Mouse (Mus musculus): ENCODE data around the gene N4bp2. TPM values are rescaled to one million over a fixed set of nuclear protein-coding genes. Genes with fewer than 3 reads are reported as not detected.

N4bp2 gene
- polyA plus RNA-seq, 1 experiment from 2014 or later, result 18.0 TPM

DNA sequence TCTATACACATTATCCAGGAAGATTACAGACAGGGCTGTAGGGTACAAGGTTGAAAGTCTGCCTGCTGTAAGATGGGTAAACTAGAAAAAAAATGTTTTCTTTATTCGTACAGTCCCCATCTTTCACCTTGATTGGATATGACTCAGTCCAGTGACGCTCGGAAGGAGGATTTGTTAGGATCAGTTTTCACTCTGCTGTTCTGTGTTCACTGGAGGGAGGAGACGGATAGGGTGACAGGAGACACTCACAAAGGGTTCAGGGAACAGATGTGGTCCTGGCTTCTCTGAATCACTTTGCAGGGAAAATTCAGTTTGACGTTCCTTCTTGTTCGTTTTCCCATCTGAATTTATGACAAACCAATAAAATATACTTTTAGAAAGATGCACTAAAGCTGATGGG, 74.7 kb downstream of the N4bp2 start:
- Histone ChIP-seq H3K36me3 (no peaks in the 10 kb centered on the region), H3K4me2 (no peak overlapping the region), H3K27me3 (no peaks in the 10 kb centered on the region), H3K9ac (no peak overlapping the region), H3K27ac (no peak overlapping the region), H3K4me3 (no peak overlapping the region), H3K9me3 (no peaks in the 10 kb centered on the region), H3K4me1 (no peaks in the 10 kb centered on the region)
- ATAC-seq (ENCODE audit: borderline replicate concordance, extremely low read depth, low FRiP score, low TSS enrichment), result no peak
- WGBS, result 45% methylated on average over 6 of the region's 6 CpGs

GRCm38 (mm10) chr5:65842947-65843346, 79.6 kb downstream of the N4bp2 start:
- no peak for ATAC-seq (ENCODE audit: borderline replicate concordance, extremely low read depth, low FRiP score, low TSS enrichment)
- no peaks in the 10 kb centered on the region for H3K36me3 ChIP-seq
- no peak overlapping the region for H3K4me3 ChIP-seq
- no peak overlapping the region for H3K9ac ChIP-seq
- H3K9me3 ChIP-seq, result no peaks in the 10 kb centered on the region
- H3K27me3 ChIP-seq, result no peaks in the 10 kb centered on the region
- H3K27ac ChIP-seq, result no peak overlapping the region
- WGBS, result 82% methylated on average over 7 of the region's 7 CpGs
- H3K4me1 ChIP-seq, result no peaks in the 10 kb centered on the region
- no peak overlapping the region for H3K4me2 ChIP-seq

GRCm38 (mm10) chr5:65846534-65846933, 83.2 kb downstream of the N4bp2 start:
- ATAC-seq (ENCODE audit: borderline replicate concordance, extremely low read depth, low FRiP score, low TSS enrichment), result no peak
- no peaks in the 10 kb centered on the region for H3K36me3 ChIP-seq
- no peaks in the 10 kb centered on the region for H3K9me3 ChIP-seq
- 86% methylated on average over 8 of the region's 8 CpGs for WGBS
- 0 out of 2 replicates have a peak, but pooled peaks cover 4% of the 10 kb centered on the region for H3K4me1 ChIP-seq
- no peaks in the 10 kb centered on the region for H3K27me3 ChIP-seq
- H3K4me2 ChIP-seq, result no peak overlapping the region
- H3K27ac ChIP-seq, result no peak overlapping the region
- no peak overlapping the region for H3K4me3 ChIP-seq
- H3K9ac ChIP-seq, result no peak overlapping the region

DNA sequence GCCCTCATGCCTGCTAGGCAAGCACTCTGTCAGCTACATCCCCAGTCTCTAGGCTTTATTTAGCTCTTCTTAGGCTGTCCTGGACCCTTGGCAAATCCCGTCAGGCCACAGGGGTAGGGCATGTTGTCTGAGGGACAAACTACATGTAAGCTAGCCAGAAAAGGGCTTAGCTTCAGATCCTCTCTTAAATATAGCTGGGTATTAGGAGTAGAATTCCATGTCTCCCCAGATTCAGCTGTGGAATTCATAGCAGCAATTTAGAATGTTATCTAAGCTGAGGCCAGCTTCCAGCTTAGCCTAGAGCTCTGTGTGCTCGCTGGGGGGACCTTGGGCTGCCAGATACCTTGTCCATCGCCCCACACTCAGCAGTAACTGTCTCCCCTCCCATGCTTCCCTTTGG, 83.6 kb downstream of the N4bp2 start:
- no peaks in the 10 kb centered on the region for H3K27me3 ChIP-seq
- H3K27ac ChIP-seq, result no peak overlapping the region
- no peak overlapping the region for H3K4me3 ChIP-seq
- no peaks in the 10 kb centered on the region for H3K36me3 ChIP-seq
- no peaks in the 10 kb centered on the region for H3K9me3 ChIP-seq
- 0 out of 2 replicates have a peak, but pooled peaks cover 4% of the 10 kb centered on the region for H3K4me1 ChIP-seq
- H3K4me2 ChIP-seq, result no peak overlapping the region
- 69% methylated on average over 3 of the region's 3 CpGs for WGBS
- no peak for ATAC-seq (ENCODE audit: borderline replicate concordance, extremely low read depth, low FRiP score, low TSS enrichment)
- no peak overlapping the region for H3K9ac ChIP-seq

GRCm38 (mm10) chr5:65847656-65848055, 84.3 kb downstream of the N4bp2 start:
- Histone ChIP-seq H3K27me3 (no peaks in the 10 kb centered on the region), H3K9ac (no peak overlapping the region), H3K36me3 (no peaks in the 10 kb centered on the region), H3K27ac (no peak overlapping the region), H3K4me1 (0 out of 2 replicates have a peak, but pooled peaks cover 4% of the 10 kb centered on the region), H3K4me3 (no peak overlapping the region), H3K4me2 (no peak overlapping the region), H3K9me3 (no peaks in the 10 kb centered on the region)
- 81% methylated on average over 7 of the region's 7 CpGs for WGBS
- ATAC-seq (ENCODE audit: borderline replicate concordance, extremely low read depth, low FRiP score, low TSS enrichment), result no peak

DNA sequence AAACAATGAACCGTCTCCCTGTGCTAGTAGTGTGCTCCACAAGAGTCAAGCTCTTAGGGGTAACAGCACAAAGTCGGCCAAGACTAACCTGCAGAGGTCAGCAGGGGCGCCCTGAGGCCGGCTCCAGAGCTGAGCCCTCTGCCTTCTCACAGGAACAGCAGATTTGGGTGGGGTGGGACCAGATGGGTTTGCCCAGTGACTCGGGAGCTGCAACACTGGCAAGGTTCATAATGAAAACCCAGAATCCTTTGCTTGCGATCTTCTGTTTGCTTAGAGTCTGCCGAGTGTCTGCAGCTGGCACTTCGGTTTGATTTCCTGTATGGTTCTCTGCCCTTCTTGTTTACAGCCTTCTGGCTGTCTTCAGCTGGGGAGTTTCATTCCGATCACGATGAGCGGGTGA, 87.4 kb downstream of the N4bp2 start:
- 37% methylated on average over 11 of the region's 11 CpGs for WGBS
- no peak overlapping the region for H3K4me2 ChIP-seq
- no peak for ATAC-seq (ENCODE audit: borderline replicate concordance, extremely low read depth, low FRiP score, low TSS enrichment)

GRCm38 (mm10) chr5:65854786-65855191, 91.5 kb downstream of the N4bp2 start:
- Histone ChIP-seq H3K27me3 (no peaks in the 10 kb centered on the region), H3K4me3 (no peak overlapping the region), H3K4me1 (peaks cover 12% of the 10 kb centered on the region; the same call in 1 of the 2 replicates), H3K36me3 (no peaks in the 10 kb centered on the region), H3K9ac (no peak overlapping the region), H3K4me2 (no peak overlapping the region), H3K27ac (no peak overlapping the region), H3K9me3 (no peaks in the 10 kb centered on the region)
- ATAC-seq (ENCODE audit: borderline replicate concordance, extremely low read depth, low FRiP score, low TSS enrichment), result no peak
- WGBS, result 62% methylated on average over 8 of the region's 8 CpGs

More for the DNA sequence above, 87.4 kb downstream of the N4bp2 start:
- no peaks in the 10 kb centered on the region for H3K27me3 ChIP-seq
- H3K36me3 ChIP-seq, result no peaks in the 10 kb centered on the region
- H3K9me3 ChIP-seq, result no peaks in the 10 kb centered on the region
- no peak overlapping the region for H3K27ac ChIP-seq
- no peak overlapping the region for H3K9ac ChIP-seq
- H3K4me3 ChIP-seq, result no peak overlapping the region
- 0 out of 2 replicates have a peak, but pooled peaks cover 4% of the 10 kb centered on the region for H3K4me1 ChIP-seq

GRCm38 (mm10) chr5:65855571-65855970, 92.2 kb downstream of the N4bp2 start:
- H3K27ac ChIP-seq, result no peak overlapping the region
- H3K4me1 ChIP-seq, result peaks cover 12% of the 10 kb centered on the region; the same call in 1 of the 2 replicates
- H3K4me2 ChIP-seq, result no peak overlapping the region
- H3K4me3 ChIP-seq, result no peak overlapping the region
- H3K9me3 ChIP-seq, result no peaks in the 10 kb centered on the region
- no peak for ATAC-seq (ENCODE audit: borderline replicate concordance, extremely low read depth, low FRiP score, low TSS enrichment)
- no peaks in the 10 kb centered on the region for H3K27me3 ChIP-seq
- no peaks in the 10 kb centered on the region for H3K36me3 ChIP-seq
- no peak overlapping the region for H3K9ac ChIP-seq
- WGBS, result 49% methylated on average over 3 of the region's 3 CpGs

DNA sequence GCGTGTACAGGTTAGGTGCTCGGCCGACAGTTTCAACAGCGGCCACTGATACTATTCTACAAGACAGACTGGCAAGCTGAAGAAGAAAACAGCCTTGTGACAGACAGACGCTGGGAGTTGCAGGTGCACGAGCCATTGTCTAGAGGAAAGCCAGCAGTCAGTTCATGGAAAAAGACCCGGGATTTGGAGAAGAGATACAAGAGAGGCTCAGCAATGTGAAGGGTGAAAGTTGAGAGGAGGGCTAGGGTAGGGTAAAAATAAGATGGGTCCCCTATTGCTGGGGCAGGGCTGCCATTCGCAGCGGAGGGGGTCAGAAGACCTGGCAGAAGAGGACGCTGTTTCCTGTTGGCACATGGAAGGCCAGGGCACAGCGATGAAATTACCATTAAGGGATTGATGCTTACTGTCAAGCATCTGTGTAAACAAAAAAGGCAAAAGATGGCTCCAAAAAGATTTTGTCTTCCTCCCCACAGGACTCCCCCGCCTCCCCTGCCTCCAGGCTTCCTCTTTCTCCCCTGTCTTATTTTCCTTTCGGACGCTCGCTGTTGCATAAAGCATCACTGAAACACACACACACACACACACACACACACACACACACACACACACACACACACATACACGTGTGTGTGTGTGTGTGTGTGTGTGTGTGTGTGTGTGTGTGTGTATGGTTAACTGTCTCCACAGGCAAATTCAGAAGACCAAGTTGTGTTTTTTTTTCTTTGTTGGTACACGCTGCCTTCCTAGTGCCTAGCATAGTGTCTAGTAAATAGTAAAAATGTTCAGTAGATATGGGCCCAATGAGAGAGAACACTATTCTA, 93.5 kb downstream of the N4bp2 start:
- Histone ChIP-seq H3K4me3 (no peak overlapping the region), H3K4me2 (no peak overlapping the region), H3K27me3 (no peaks in the 10 kb centered on the region), H3K4me1 (peaks cover 8% of the 10 kb centered on the region; the same call in 1 of the 2 replicates), H3K27ac (no peak overlapping the region), H3K36me3 (no peaks in the 10 kb centered on the region), H3K9me3 (no peaks in the 10 kb centered on the region), H3K9ac (no peak overlapping the region)
- 66% methylated on average over 17 of the region's 17 CpGs for WGBS
- no peak for ATAC-seq (ENCODE audit: borderline replicate concordance, extremely low read depth, low FRiP score, low TSS enrichment)

- Histone ChIP-seq H3K4me1 (peaks cover 8% of the 10 kb centered on the region; the same call in 1 of the 2 replicates), H3K36me3 (no peaks in the 10 kb centered on the region), H3K9me3 (no peaks in the 10 kb centered on the region), H3K4me2 (no peak overlapping the region), H3K4me3 (no peak overlapping the region), H3K9ac (no peak overlapping the region), H3K27me3 (no peaks in the 10 kb centered on the region), H3K27ac (no peak overlapping the region)
- WGBS, result 64% methylated on average over 12 of the region's 12 CpGs
- ATAC-seq (ENCODE audit: borderline replicate concordance, extremely low read depth, low FRiP score, low TSS enrichment), result no peak
Measured at GRCm38 (mm10) chr5:65857935-65858334, 94.6 kb downstream of the N4bp2 start.

GRCm38 (mm10) chr5:65858355-65858754, 95.0 kb downstream of the N4bp2 start:
- ATAC-seq (ENCODE audit: borderline replicate concordance, extremely low read depth, low FRiP score, low TSS enrichment), result no peak
- Histone ChIP-seq H3K4me2 (no peak overlapping the region), H3K9me3 (no peaks in the 10 kb centered on the region), H3K4me3 (no peak overlapping the region), H3K27me3 (no peaks in the 10 kb centered on the region), H3K4me1 (peaks cover 8% of the 10 kb centered on the region; the same call in 1 of the 2 replicates), H3K9ac (no peak overlapping the region), H3K27ac (no peak overlapping the region), H3K36me3 (no peaks in the 10 kb centered on the region)
- 79% methylated on average over 4 of the region's 6 CpGs for WGBS

DNA sequence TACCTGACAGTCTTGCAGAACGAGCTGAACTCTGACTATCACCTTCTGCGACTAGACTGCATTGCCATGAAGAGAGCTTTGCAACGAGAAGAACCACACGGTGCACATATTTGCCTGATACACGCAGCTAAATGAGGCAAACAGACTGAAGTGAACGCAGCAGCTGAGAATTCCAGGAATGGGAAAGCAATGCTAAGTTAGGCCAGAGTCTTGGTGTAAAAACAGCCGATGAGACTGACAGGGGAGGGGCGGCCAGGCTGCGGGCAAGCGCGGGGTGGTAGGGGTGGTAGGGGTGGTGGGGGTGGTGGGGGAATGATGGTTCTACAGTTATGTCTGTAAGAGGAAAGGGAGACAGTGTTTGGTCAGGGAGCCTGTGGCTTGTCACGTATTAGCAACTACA, 95.6 kb downstream of the N4bp2 start:
- Histone ChIP-seq H3K27ac (no peak overlapping the region), H3K4me2 (no peak overlapping the region), H3K4me1 (peaks cover 8% of the 10 kb centered on the region; the same call in 1 of the 2 replicates), H3K9me3 (no peaks in the 10 kb centered on the region), H3K27me3 (no peaks in the 10 kb centered on the region), H3K36me3 (no peaks in the 10 kb centered on the region), H3K4me3 (no peak overlapping the region), H3K9ac (no peak overlapping the region)
- WGBS, result 23% methylated on average over 12 of the region's 12 CpGs
- peak; percentile 31; the same call in 1 of the 2 replicates for ATAC-seq (ENCODE audit: borderline replicate concordance, extremely low read depth, low FRiP score, low TSS enrichment)
